Mouse (Mus musculus): ENCODE measurements around the gene Ermap.

Ermap gene

GRCm38 (mm10) chr4:119185771-119186170, 4.0 kb downstream of the Ermap start:
- DNase-seq (ENCODE audit: low spot score in 2 of 2), result no peak

- no peak for DNase-seq (ENCODE audit: low spot score in 2 of 2)
Measured at GRCm38 (mm10) chr4:119183525-119183924, 6.3 kb downstream of the Ermap start.

- DNase-seq (ENCODE audit: low spot score in 2 of 2), result no peak
Measured at GRCm38 (mm10) chr4:119181456-119181855, 8.4 kb downstream of the Ermap start.

- DNase-seq (ENCODE audit: low spot score in 2 of 2), result no peak
Measured at GRCm38 (mm10) chr4:119180133-119180707, 9.6 kb downstream of the Ermap start.

- DNase-seq (ENCODE audit: low spot score in 2 of 2), result no peak
Measured at GRCm38 (mm10) chr4:119178331-119178730, 11.5 kb downstream of the Ermap start.

- DNase-seq (ENCODE audit: low spot score in 2 of 2), result no peak
Measured at GRCm38 (mm10) chr4:119177702-119178101, 12.1 kb downstream of the Ermap start.

GRCm38 (mm10) chr4:119173851-119174453, 15.9 kb downstream of the Ermap start, which contains the start of gene Zfp691:
Gene Zfp691 (minus strand): TSS chr4:119174195.
- DNase-seq (ENCODE audit: low spot score in 2 of 2), result peak; percentile 89 to 93

- no peak for DNase-seq (ENCODE audit: low spot score in 2 of 2)
Measured at GRCm38 (mm10) chr4:119172919-119173650, 16.7 kb downstream of the Ermap start.

- DNase-seq (ENCODE audit: low spot score in 2 of 2), result peak; percentile 82
Measured at GRCm38 (mm10) chr4:119167663-119168062, 22.1 kb downstream of the Ermap start.

GRCm38 (mm10) chr4:119167068-119167467, 22.7 kb downstream of the Ermap start:
- DNase-seq (ENCODE audit: low spot score in 2 of 2), result no peak

GRCm38 (mm10) chr4:119165916-119166315, 23.9 kb downstream of the Ermap start:
- DNase-seq (ENCODE audit: low spot score in 2 of 2), result no peak

GRCm38 (mm10) chr4:119162990-119163389, 26.8 kb downstream of the Ermap start:
- DNase-seq (ENCODE audit: low spot score in 2 of 2), result no peak

- DNase-seq (ENCODE audit: low spot score in 2 of 2), result no peak
Measured at GRCm38 (mm10) chr4:119161358-119161757, 28.5 kb downstream of the Ermap start.

GRCm38 (mm10) chr4:119157891-119158290, 31.9 kb downstream of the Ermap start:
- no peak for DNase-seq (ENCODE audit: low spot score in 2 of 2)

- peak; percentile 44 to 64 for DNase-seq (ENCODE audit: low spot score in 2 of 2)
Measured at GRCm38 (mm10) chr4:119157186-119157585, 32.6 kb downstream of the Ermap start.

- peak; percentile 32 to 51 for DNase-seq (ENCODE audit: low spot score in 2 of 2)
Measured at GRCm38 (mm10) chr4:119148741-119149140, 41.1 kb downstream of the Ermap start.

- no peak for DNase-seq (ENCODE audit: low spot score in 2 of 2)
Measured at GRCm38 (mm10) chr4:119147347-119147746, 42.5 kb downstream of the Ermap start.

GRCm38 (mm10) chr4:119146816-119147215, 43.0 kb downstream of the Ermap start:
- no peak for DNase-seq (ENCODE audit: low spot score in 2 of 2)

GRCm38 (mm10) chr4:119142230-119142871, 47.5 kb downstream of the Ermap start:
- DNase-seq (ENCODE audit: low spot score in 2 of 2), result peak in 1 of 2 experiments; percentile 52

- DNase-seq (ENCODE audit: low spot score in 2 of 2), result no peak
Measured at GRCm38 (mm10) chr4:119141191-119141590, 48.6 kb downstream of the Ermap start.

- no peak for DNase-seq (ENCODE audit: low spot score in 2 of 2)
Measured at GRCm38 (mm10) chr4:119140126-119140525, 49.7 kb downstream of the Ermap start.

- DNase-seq (ENCODE audit: low spot score in 2 of 2), result no peak
Measured at GRCm38 (mm10) chr4:119138776-119139175, 51.0 kb downstream of the Ermap start.
